Mouse (Mus musculus) heart, embryonic 15.5 days (tissue): ENCODE measurements around the gene Arhgap22. TPM values are rescaled to one million over a fixed set of nuclear protein-coding genes. Genes with fewer than 3 reads are reported as not detected.

Experiments
- polyA plus RNA-seq: library from polyadenylated mRNA; unstranded; fragments of >200 nt; fragmentation: Nextera tagmentation; extraction: Ambion mirVana; gene quantifications from 2 replicates; pipeline ENCODE4 v1.2.1, GENCODE M21; 2015

Arhgap22 gene
- polyA plus RNA-seq, 1 experiment from 2014 or later = 2.4 TPM

Other genes with a start within 250 kb of the Arhgap22 start
- 0.13 and 0.25 TPM in 2 replicates for gene Lrrc18, start 222.6 kb upstream of the Arhgap22 start, polyA plus RNA-seq
- gene Wdfy4, start 28.5 kb upstream of the Arhgap22 start, polyA plus RNA-seq = 0.33 and 1.1 TPM in 2 replicates
- 9.7 and 12.0 TPM in 2 replicates for gene Mapk8, start 233.1 kb downstream of the Arhgap22 start, polyA plus RNA-seq